Mouse (Mus musculus) heart, adult 2 months (tissue): Measurements from ENCODE around the gene Malrd1.

Source experiments
- EP300 ChIP-seq: fragments of 200-500 bp; IDR thresholded peaks from 2 replicates; pipeline ENCODE4 v1.6.1; 2011; ENCODE audit warnings: low read depth, low read length, control low read depth; ENCODE audit not compliant: insufficient read depth
- POLR2A ChIP-seq: fragments of 200-500 bp; IDR thresholded peaks from 2 replicates; pipeline ENCODE4 v1.6.1; 2011; ENCODE audit warnings: mild to moderate bottlenecking, low read depth, low read length, control low read depth; ENCODE audit not compliant: insufficient read depth

DNA sequence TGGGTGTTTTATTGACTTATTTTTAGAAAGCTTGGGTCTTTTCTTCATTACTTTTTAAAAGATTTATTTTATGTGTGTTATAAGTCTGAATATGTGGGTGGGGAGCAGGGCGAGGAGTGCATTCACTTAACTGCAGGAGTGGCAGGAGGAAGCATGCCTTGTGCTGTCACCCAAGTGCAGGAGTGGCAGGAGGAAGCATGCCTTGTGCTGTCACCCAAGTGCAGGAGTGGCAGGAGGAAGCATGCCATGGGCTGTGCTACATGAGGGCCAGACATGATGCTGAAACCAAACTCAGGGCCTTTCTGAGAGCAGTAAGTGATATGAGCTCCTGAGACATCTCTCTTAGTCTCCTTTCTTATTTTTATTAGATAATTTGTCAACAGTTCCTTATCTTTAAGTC, 726.0 kb downstream of the Malrd1 start:
- no peak for TF ChIP-seq POLR2A
- no peak for TF ChIP-seq EP300
